Comparison of ENCODE assay signal across 12 mouse cellular contexts in genomic region chr6:140081739-140082138, GRCm38 (mm10). TPM values are rescaled to one million over a fixed set of nuclear protein-coding genes. Genes with fewer than 3 reads are reported as not detected.
DNase-seq lines count a peak whose midpoint lies in the region; ATAC-seq and TF ChIP-seq lines count a peak whose summit lies in the region.
"Had no signal": no experiment of that assay in that cellular context is flagged by ENCODE, and none has a peak within 500 bp of the region (broad histone marks: within the 10 kb centered on the region; RNA-seq: fewer than 3 reads in every experiment).

No protein-coding gene starts in this region.

- no peaks in the 10 kb centered on the region for H3K27me3 ChIP-seq in forebrain, embryonic 13.5 days
- H3K27me3 ChIP-seq in forebrain, embryonic 16.5 days (replicated peaks; ENCODE audit: control insufficient read depth, insufficient read depth, low read length), result no peaks in the 10 kb centered on the region
- no peaks in the 10 kb centered on the region for H3K27me3 ChIP-seq in lung, embryonic 14.5 days (ENCODE audit: insufficient read depth, low read length)
- H3K27me3 ChIP-seq: CH12.LX; neural tube, embryonic 13.5 days had no signal

- TF ChIP-seq CTCF in lung, embryonic 14.5 days (IDR thresholded peaks at IDR 0.05; ENCODE audit: low read depth), result peak; percentile 62

- WGBS in forebrain, embryonic 13.5 days, result 61% methylated on average over 3 of the region's 3 CpGs
- 76% methylated on average over 3 of the region's 3 CpGs for WGBS in forebrain, embryonic 16.5 days
- WGBS in lung, embryonic 14.5 days, result 80% methylated on average over 3 of the region's 3 CpGs

- no peak overlapping the region for H3K4me2 ChIP-seq in forebrain, embryonic 13.5 days
- no peak overlapping the region for H3K4me2 ChIP-seq in forebrain, embryonic 16.5 days (ENCODE audit: low read length)
- no peak overlapping the region for H3K4me2 ChIP-seq in lung, embryonic 14.5 days
- H3K4me2 ChIP-seq: neural tube, embryonic 13.5 days had no signal

- no peaks in the 10 kb centered on the region for H3K9me3 ChIP-seq in forebrain, embryonic 13.5 days (replicated peaks)
- H3K9me3 ChIP-seq in forebrain, embryonic 16.5 days (ENCODE audit: control insufficient read depth, low read length), result no peaks in the 10 kb centered on the region
- no peaks in the 10 kb centered on the region for H3K9me3 ChIP-seq in lung, embryonic 14.5 days (ENCODE audit: low read depth, low read length)
- H3K9me3 ChIP-seq: neural tube, embryonic 13.5 days had no signal

- no peaks in the 10 kb centered on the region for H3K36me3 ChIP-seq in forebrain, embryonic 13.5 days (ENCODE audit: poor library complexity, severe bottlenecking)
- no peaks in the 10 kb centered on the region for H3K36me3 ChIP-seq in forebrain, embryonic 16.5 days (ENCODE audit: control insufficient read depth, insufficient read depth)
- no peaks in the 10 kb centered on the region for H3K36me3 ChIP-seq in lung, embryonic 14.5 days (ENCODE audit: insufficient read depth)
- H3K36me3 ChIP-seq: neural tube, embryonic 13.5 days had no signal

- no peak overlapping the region for H3K4me3 ChIP-seq in forebrain, embryonic 13.5 days
- no peak overlapping the region for H3K4me3 ChIP-seq in forebrain, embryonic 16.5 days (replicated peaks; ENCODE audit: low read length)
- H3K4me3 ChIP-seq in lung, embryonic 14.5 days (ENCODE audit: low read depth, low read length), result no peak overlapping the region
- H3K4me3 ChIP-seq: neural tube, embryonic 13.5 days had no signal

- H3K27ac ChIP-seq in forebrain, embryonic 13.5 days, result no peak overlapping the region
- no peak overlapping the region for H3K27ac ChIP-seq in forebrain, embryonic 16.5 days (ENCODE audit: low read length)
- H3K27ac ChIP-seq in lung, embryonic 14.5 days (ENCODE audit: low read depth), result no peak overlapping the region
- H3K27ac ChIP-seq: neural tube, embryonic 13.5 days had no signal

- ATAC-seq in forebrain, embryonic 13.5 days, result peak; percentile 38; the same call in 1 of the 2 replicates
- no peak for ATAC-seq in forebrain, embryonic 16.5 days
- ATAC-seq in lung, embryonic 14.5 days (ENCODE audit: insufficient read depth), result peak; percentile 49; the same call in 1 of the 2 replicates
- peak; percentile 68 for ATAC-seq in common myeloid progenitor, adult 5-6 weeks (replicated peaks; ENCODE audit: low read depth, poor library complexity, severe bottlenecking)
- peak; percentile 35; the same call in 1 of the 2 replicates for ATAC-seq in megakaryocyte, adult 5-6 weeks (ENCODE audit: poor library complexity, severe bottlenecking)

- H3K4me1 ChIP-seq in forebrain, embryonic 13.5 days, result no peaks in the 10 kb centered on the region
- no peaks in the 10 kb centered on the region for H3K4me1 ChIP-seq in forebrain, embryonic 16.5 days (replicated peaks; ENCODE audit: control insufficient read depth, insufficient read depth, low read length)
- H3K4me1 ChIP-seq in lung, embryonic 14.5 days (ENCODE audit: insufficient read depth), result no peaks in the 10 kb centered on the region
- H3K4me1 ChIP-seq: neural tube, embryonic 13.5 days had no signal

- intact Hi-C loops in heart, postnatal 25 days (cut with DNase I), result no loop called here

- no peak overlapping the region for H3K9ac ChIP-seq in forebrain, embryonic 13.5 days
- H3K9ac ChIP-seq in forebrain, embryonic 16.5 days (replicated peaks; ENCODE audit: low read depth, low read length), result no peak overlapping the region
- H3K9ac ChIP-seq in lung, embryonic 14.5 days, result no peak overlapping the region
- H3K9ac ChIP-seq: neural tube, embryonic 13.5 days had no signal

- no peak for DNase-seq in lung, embryonic 14.5 days
- no peak for DNase-seq in lung, postnatal 10 days
- no peak for DNase-seq in layer of hippocampus, adult 18-20 months (ENCODE audit: low spot score in 2 of 2)
- DNase-seq in heart, postnatal 25 days (ENCODE audit: low spot score), result no peak

RNA-seq across cellular contexts. Expression of gene Plcz1, which starts 40.5 kb away (rescaled TPM):
- not detected in 2 replicates for polyA plus RNA-seq in forebrain, embryonic 13.5 days (2015; fragmentation: Nextera tagmentation; extraction: Ambion mirVana)
- polyA plus RNA-seq in forebrain, embryonic 16.5 days (2015; fragmentation: Nextera tagmentation; extraction: Ambion mirVana), result 0.39 and 0.67 TPM in 2 replicates
- not detected in 2 replicates for polyA plus RNA-seq in lung, embryonic 14.5 days (2014; fragmentation: Nextera tagmentation; extraction: Ambion mirVana)
- not detected in 2 replicates for total RNA-seq in common myeloid progenitor, adult 5-6 weeks (2017)
- total RNA-seq in megakaryocyte, adult 5-6 weeks (2015), result not detected in 2 replicates
- total RNA-seq in megakaryocyte, adult 5-6 weeks (2017), result not detected in 2 replicates
- total RNA-seq in layer of hippocampus, adult 18-20 months (2021), result 1 to 10 TPM in 1 of 2 experiments, under 1 TPM in 1; 0.99 to 1.3 TPM
- total RNA-seq in heart, postnatal 25 days (2021), result not detected
- total RNA-seq: CH12.LX had no signal
- polyA plus RNA-seq: large intestine, adult 2 months; neural tube, embryonic 13.5 days had no signal

RNA-seq across cellular contexts. Expression of gene Capza3, which starts 40.7 kb away (rescaled TPM):
- polyA plus RNA-seq in forebrain, embryonic 13.5 days (2015; fragmentation: Nextera tagmentation; extraction: Ambion mirVana), result not detected in 2 replicates
- polyA plus RNA-seq in forebrain, embryonic 16.5 days (2015; fragmentation: Nextera tagmentation; extraction: Ambion mirVana), result not detected in 2 replicates
- polyA plus RNA-seq in lung, embryonic 14.5 days (2014; fragmentation: Nextera tagmentation; extraction: Ambion mirVana), result not detected in 2 replicates
- not detected in 2 replicates for total RNA-seq in common myeloid progenitor, adult 5-6 weeks (2017)
- not detected in 2 replicates for total RNA-seq in megakaryocyte, adult 5-6 weeks (2015)
- not detected in 2 replicates for total RNA-seq in megakaryocyte, adult 5-6 weeks (2017)
- not detected for total RNA-seq in layer of hippocampus, adult 18-20 months (2021)
- total RNA-seq in heart, postnatal 25 days (2021), result not detected
- total RNA-seq: CH12.LX had no signal
- polyA plus RNA-seq: large intestine, adult 2 months; neural tube, embryonic 13.5 days; urinary bladder, adult 2 months had no signal
